Mouse (Mus musculus) megakaryocyte-erythroid progenitor cell, adult 5-6 weeks (primary cell): ENCODE data around the gene Map3k13. TPM values are rescaled to one million over a fixed set of nuclear protein-coding genes. Genes with fewer than 3 reads are reported as not detected.
"Not testable (repeated sequence)": the region's sequence is repeated elsewhere in the genome, so short reads cannot be mapped to it uniquely, and the experiment has no call there.

Experiments
- ATAC-seq: replicated peaks from 2 replicates; pipeline ENCODE4 v1.8.0; 2016; ENCODE audit warnings: mild to moderate bottlenecking, inconsistent platforms; ENCODE audit not compliant: severe bottlenecking, poor library complexity, low FRiP score, low TSS enrichment
- total RNA-seq, 2 experiments: library from RNA; stranded (forward) in 1 of 2; stranded (reverse) in 1 of 2; fragments of 200-1000, 215-1000 nt in 1 of 2; fragments of >200 nt in 1 of 2; fragmentation: Nextera tagmentation in 1 of 2; gene quantifications; 2 replicates each; pipeline ENCODE4 v1.2.3; 2014 to 2017

The Map3k13 gene
- 0.67 and 1.5 TPM in 2 replicates for total RNA-seq (2014; fragmentation: Nextera tagmentation)
- 0.14 and 0.15 TPM in 2 replicates for total RNA-seq (2017)

DNA sequence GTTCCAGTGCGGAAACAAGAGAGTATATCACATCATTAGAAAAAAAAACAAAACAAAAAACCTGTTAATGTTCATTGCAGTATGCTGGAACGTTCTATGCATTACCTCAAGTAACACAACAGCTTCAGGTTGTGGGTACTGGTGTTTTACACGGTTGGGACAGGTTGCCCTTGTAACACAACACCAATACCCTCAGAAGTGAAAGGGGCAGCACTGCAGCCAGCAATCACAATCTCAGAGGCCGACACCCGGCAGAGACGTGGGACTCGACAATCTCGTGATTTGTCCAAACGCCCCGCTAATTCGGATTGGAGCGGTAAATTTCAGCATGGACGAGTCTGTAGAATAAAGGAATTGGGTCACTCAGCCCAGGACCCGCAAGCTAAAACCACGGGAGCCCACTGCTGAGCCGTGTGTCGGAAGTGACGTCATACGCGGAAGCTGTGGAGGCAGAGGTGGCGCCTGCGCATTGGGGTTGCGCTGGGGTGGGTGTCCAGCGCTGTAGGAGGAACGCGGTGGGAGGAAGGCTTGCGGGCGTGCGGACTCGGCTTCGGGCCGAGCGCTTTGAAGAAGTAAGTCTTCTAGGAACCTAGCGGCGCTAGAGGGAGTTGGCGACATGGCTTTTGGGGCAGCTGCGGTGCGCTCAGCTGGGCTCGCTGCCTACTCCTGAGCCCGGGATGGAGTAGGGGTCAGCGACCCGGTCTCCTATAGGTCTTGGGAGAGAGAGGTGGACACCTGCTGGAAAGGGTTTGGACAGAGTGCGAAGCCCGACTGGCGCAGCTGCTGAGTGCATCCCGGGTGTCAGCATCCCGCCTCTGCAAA, at the start of gene Map3k13:
Gene Map3k13, plus strand, starts transcription at position 472 of the 822 bp plus-strand sequence.
- peak; percentile 90 for ATAC-seq

GRCm38 (mm10) chr16:21758447-21758846, 35.7 kb upstream of the Map3k13 start:
- no peak for ATAC-seq

- no peak for ATAC-seq
Observed at GRCm38 (mm10) chr16:21768255-21768654, 25.9 kb upstream of the Map3k13 start.

GRCm38 (mm10) chr16:21769667-21770066, 24.5 kb upstream of the Map3k13 start:
- no peak for ATAC-seq

GRCm38 (mm10) chr16:21774725-21775124, 19.4 kb upstream of the Map3k13 start:
- no peak for ATAC-seq

DNA sequence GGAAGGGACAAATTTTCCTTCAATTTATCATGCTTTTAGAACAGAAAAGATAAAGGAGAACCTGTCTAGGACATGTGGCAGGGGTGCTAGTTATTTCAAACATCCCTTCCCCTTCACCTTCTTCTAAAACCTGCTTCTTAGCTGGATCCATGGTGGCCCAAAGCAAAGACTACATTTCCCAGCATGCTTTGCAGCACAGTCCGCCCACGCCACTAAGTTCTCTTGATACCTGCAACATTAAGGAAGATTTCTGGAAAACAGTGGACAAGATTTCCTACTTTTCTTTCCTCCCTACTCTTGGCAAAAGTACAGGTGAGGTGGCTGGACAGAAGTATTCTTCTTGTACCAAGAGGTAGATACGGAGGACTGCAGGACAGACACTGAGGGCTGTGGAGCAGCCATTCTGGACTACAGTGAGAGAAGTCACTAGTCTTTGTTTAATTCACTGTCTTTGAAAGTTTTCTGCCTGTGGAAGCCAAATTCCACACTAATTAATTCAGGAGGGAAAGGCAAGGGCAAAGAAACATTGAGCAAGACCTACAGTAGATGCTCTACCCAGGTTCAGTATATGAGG, 15.8 kb upstream of the Map3k13 start:
- ATAC-seq, result no peak

- ATAC-seq, result no peak
Observed at GRCm38 (mm10) chr16:21779149-21779548, 15.0 kb upstream of the Map3k13 start.

GRCm38 (mm10) chr16:21781277-21781676, 12.9 kb upstream of the Map3k13 start:
- ATAC-seq, result no peak

DNA sequence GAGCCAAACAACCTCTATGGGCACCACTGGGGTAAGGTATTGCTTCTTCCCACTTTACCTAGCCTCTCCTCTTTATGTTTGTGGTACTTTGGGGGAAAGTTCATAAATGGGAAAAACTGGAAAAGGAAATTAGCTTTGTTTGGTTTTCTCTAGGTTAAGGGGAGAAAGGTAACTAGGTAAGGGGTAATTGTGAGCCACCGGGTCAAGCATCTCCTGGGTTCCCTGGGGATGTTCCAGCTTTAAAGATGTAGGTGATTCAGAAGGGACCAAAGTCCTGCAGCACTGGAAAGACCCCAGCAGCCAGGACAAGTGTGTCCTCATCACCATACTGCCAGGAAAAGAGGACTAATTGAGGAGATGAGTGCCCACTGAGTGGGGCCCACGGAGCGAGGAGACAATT, 12.3 kb upstream of the Map3k13 start:
- no peak for ATAC-seq

DNA sequence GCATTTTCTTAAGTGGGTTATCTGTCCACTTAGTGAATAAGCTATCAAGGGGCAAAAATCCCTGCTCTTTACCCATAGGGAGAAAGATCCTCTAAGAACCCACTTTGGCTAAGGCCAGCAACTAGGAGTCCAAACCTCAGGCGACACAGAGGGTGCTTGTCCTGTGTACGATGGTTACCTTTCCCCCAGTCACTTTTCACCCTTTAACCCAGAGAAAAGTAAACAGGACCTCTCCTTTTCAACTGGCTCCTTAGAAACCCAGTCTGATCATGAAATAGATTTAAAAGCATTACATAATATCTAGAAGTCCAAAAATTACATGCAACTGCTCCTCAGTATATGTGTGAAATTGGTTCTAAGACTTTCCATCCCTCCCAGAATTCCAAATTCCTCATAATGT, 11.3 kb upstream of the Map3k13 start:
- ATAC-seq, result no peak

DNA sequence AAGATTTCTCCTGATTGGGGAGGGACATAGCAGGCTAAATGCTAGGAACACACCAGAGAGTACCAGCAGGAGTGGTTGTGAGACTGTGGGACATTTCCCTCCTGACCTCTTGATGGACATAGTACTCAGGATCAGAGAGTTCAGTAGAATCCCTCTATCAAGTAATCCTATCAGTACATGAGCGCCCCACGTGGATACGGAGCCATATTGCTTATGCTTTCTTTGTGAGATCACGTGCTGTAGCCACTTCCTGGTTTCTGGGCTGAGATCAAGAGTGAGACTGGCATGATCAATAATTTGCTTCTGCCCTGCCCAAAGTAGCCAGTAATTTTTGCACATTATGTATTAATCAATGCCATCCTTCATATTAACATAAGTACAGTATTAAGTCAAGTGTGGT, 9.1 kb upstream of the Map3k13 start:
- no peak for ATAC-seq

GRCm38 (mm10) chr16:21786317-21786716, 7.8 kb upstream of the Map3k13 start:
- ATAC-seq, result no peak

- ATAC-seq, result peak; percentile 85
Observed at GRCm38 (mm10) chr16:21787516-21788353, 6.4 kb upstream of the Map3k13 start, which contains the start of gene Ehhadh. Gene Ehhadh (minus strand): TSS chr16:21787807.

- no peak for ATAC-seq
Observed at GRCm38 (mm10) chr16:21788581-21788980, 5.6 kb upstream of the Map3k13 start.

DNA sequence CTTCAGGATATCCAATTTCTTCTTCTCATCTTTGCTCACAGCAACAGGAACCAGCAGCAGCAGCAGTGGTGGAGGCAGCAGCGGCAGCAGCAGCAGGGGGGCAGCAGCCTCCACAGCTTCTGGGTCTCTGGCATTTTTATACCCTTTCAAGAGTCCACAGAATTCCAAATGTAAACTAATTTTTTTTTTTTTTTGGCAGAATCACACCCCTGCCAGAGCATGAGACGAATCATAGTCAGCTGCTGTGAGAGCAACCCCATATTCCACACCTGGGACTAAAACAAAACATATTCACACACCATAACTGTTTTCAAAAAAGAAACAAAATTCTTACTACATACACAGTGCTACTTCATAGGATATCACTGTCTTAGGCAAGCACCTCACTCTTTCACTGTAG, 5.0 kb upstream of the Map3k13 start:
- no peak for ATAC-seq

- ATAC-seq, result no peak
Observed at GRCm38 (mm10) chr16:21790469-21790868, 3.7 kb upstream of the Map3k13 start.

DNA sequence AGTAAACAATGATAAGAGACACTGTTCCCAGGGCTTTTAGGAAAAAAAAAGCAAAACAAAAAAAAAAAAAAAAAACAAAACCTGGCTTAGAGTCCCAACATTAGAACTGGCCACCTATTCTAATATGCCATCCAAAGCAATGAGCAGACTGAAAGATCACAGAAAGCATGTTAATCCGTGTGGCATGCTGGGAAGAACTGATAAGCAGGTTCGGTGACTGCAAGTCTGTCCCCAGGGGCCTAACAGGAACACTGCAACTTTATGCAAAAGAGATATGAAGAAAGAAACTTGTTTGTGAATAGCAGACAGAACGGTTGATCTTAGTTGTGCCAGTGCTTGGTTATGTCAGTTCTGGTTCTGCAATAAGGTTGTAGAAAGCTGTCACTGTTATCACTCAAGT, 2.4 kb upstream of the Map3k13 start:
- peak; percentile 70 for ATAC-seq

GRCm38 (mm10) chr16:21793080-21793810, 901 bp upstream of the Map3k13 start:
- not testable (repeated sequence) for ATAC-seq

DNA sequence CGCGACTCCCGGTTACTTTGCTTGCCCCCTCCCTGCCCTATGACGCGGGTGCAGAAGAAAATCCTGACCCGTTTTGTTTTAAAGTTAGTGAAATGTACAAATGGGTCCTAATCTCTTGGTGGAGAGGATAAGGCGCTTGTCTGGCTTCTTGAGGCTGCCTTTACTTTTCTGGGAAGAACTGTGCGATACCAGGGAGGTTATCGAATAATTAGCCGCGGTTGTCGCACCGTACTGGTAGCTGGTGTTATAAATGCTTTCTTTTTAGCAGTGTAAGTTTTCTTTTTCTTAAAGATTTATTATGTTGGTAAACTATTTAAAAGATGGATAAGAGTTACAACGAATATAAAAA, 525 bp downstream of the Map3k13 start:
- ATAC-seq, result no peak
